Comparison of ENCODE assay signal across 8 mouse cellular contexts in the genomic region with DNA sequence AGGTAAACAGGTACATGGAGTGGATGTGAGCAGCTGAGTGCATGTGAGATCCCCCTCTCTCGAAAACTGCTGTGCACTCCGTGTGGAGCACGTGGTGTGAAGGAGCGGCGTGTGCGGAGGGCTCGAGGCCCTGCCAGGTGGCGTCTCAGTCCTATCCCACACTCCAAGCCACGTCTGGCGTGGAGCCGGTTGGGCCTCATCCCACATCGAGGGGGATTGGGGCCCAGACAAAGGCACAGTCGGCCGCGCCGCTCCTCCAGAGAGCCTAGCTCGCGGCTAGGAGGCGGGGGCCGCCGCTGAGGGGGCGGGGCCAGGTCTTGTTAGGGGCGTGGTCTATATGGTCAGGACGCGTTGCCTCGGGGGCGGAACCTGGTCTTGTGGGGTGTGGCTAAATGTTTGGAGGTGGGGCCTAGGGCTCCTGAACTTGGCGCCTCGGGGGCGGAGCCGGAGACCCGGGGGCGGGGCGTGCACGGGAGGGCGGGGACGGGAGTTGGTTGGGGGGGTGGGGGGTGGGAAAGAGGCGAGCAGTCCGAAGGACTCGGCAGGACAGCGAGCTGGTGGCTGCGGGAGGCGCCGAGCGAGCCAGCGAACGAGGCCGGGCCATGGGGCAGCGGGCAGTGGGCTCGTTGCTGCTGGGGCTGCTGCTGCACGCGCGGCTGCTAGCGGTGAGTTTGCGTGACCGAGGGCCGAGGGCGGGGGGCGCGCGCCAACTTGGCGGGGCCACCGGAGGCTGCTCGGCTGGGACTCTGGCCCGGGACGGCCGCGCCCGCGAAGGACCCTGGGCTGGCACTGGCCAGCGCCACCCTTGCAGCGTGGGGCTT. TPM values are rescaled to one million over a fixed set of nuclear protein-coding genes. Genes with fewer than 3 reads are reported as not detected.
A peak's percentile ranks its signal among the peaks of the same experiment; 100 is the strongest.
DNase-seq lines count a peak whose midpoint lies in the region; ATAC-seq and TF ChIP-seq lines count a peak whose summit lies in the region.

TSS of gene Hspg2 (plus strand) at position 510 of the 821 bp plus-strand sequence.

- intact Hi-C loops in heart, postnatal 10 days (cut with DNase I): loop anchor here (1.0 kb wide), 1 partner anchor 29 kb away; no protein-coding TSS in a partner anchor

- 2% methylated on average over 65 of the region's 72 CpGs for WGBS in forebrain, embryonic 14.5 days
- 2% methylated on average over 71 of the region's 72 CpGs for WGBS in liver, embryonic 15.5 days (ENCODE audit: insufficient replicate concordance)
- under 1% methylated on average over 69 of the region's 72 CpGs for WGBS in neural tube, embryonic 12.5 days
- under 1% methylated on average over 58 of the region's 72 CpGs for WGBS in stomach, postnatal 0 days

- H3K4me1 ChIP-seq in forebrain, embryonic 14.5 days (ENCODE audit: control insufficient read depth, insufficient read depth, low read length): peaks cover 13% of the 10 kb centered on the region
- peaks cover 31% of the 10 kb centered on the region for H3K4me1 ChIP-seq in liver, embryonic 15.5 days (replicated peaks)
- peaks cover 30% of the 10 kb centered on the region for H3K4me1 ChIP-seq in neural tube, embryonic 12.5 days
- peaks cover 15% of the 10 kb centered on the region for H3K4me1 ChIP-seq in stomach, postnatal 0 days (replicated peaks; ENCODE audit: control insufficient read depth, insufficient read depth)

- no peaks in the 10 kb centered on the region for H3K27me3 ChIP-seq in forebrain, embryonic 14.5 days (replicated peaks; ENCODE audit: control insufficient read depth, insufficient read depth, low read length)
- peaks cover 17% of the 10 kb centered on the region for H3K27me3 ChIP-seq in liver, embryonic 15.5 days
- H3K27me3 ChIP-seq in neural tube, embryonic 12.5 days (replicated peaks): no peaks in the 10 kb centered on the region
- no peaks in the 10 kb centered on the region for H3K27me3 ChIP-seq in stomach, postnatal 0 days (ENCODE audit: control insufficient read depth, insufficient read depth, low read length)

- no peaks in the 10 kb centered on the region for H3K9me3 ChIP-seq in forebrain, embryonic 14.5 days (replicated peaks; ENCODE audit: control insufficient read depth, low read length)
- no peaks in the 10 kb centered on the region for H3K9me3 ChIP-seq in liver, embryonic 15.5 days (replicated peaks)
- H3K9me3 ChIP-seq in neural tube, embryonic 12.5 days: no peaks in the 10 kb centered on the region
- no peaks in the 10 kb centered on the region for H3K9me3 ChIP-seq in stomach, postnatal 0 days (ENCODE audit: control insufficient read depth, low read length)

- H3K4me3 ChIP-seq in forebrain, embryonic 14.5 days (ENCODE audit: low read depth, low read length): peak within 1 kb of the TSS; percentile 50
- peak within 1 kb of the TSS; percentile 62 for H3K4me3 ChIP-seq in liver, embryonic 15.5 days (replicated peaks)
- H3K4me3 ChIP-seq in neural tube, embryonic 12.5 days: peak within 1 kb of the TSS; percentile 61
- H3K4me3 ChIP-seq in stomach, postnatal 0 days (ENCODE audit: low read depth, low read length): peak within 1 kb of the TSS; percentile 79

- H3K27ac ChIP-seq in forebrain, embryonic 14.5 days (ENCODE audit: low read depth, low read length): peak within 1 kb of the TSS; percentile 39; the same call in 1 of the 2 replicates
- no peak within 1 kb of the TSS for H3K27ac ChIP-seq in liver, embryonic 15.5 days (replicated peaks)
- H3K27ac ChIP-seq in neural tube, embryonic 12.5 days: no peak within 1 kb of the TSS
- H3K27ac ChIP-seq in stomach, postnatal 0 days (replicated peaks): peak within 1 kb of the TSS; percentile 89

- peak; percentile 37 for TF ChIP-seq CTCF in stomach, postnatal 0 days (IDR thresholded peaks at IDR 0.05; ENCODE audit: low read depth)

- peak; percentile 97 for DNase-seq in ES-CJ7 (ENCODE audit: low read depth, low spot score)
- peak; percentile 77 for DNase-seq in cerebellum, adult 11-12 months
- DNase-seq in forebrain, embryonic 14.5 days (ENCODE audit: low spot score): peak; percentile 95
- DNase-seq in heart, postnatal 10 days: peak; percentile 98 to 99
- peak; percentile 100 for DNase-seq in kidney, postnatal 4 days
- peak; percentile 99 for DNase-seq in stomach, postnatal 0 days (ENCODE audit: low spot score)

- peak within 1 kb of the TSS; percentile 67 for H3K9ac ChIP-seq in forebrain, embryonic 14.5 days (ENCODE audit: low read length)
- H3K9ac ChIP-seq in liver, embryonic 15.5 days: peak within 1 kb of the TSS; percentile 57; the same call in 1 of the 2 replicates
- peak within 1 kb of the TSS; percentile 69 for H3K9ac ChIP-seq in neural tube, embryonic 12.5 days
- peak within 1 kb of the TSS; percentile 86 for H3K9ac ChIP-seq in stomach, postnatal 0 days (ENCODE audit: low read length)

- TF ChIP-seq EP300 in stomach, postnatal 0 days (optimal IDR thresholded peaks at IDR 0.05): no peak

- H3K36me3 ChIP-seq in forebrain, embryonic 14.5 days (ENCODE audit: control insufficient read depth, insufficient read depth, low read length): no peaks in the 10 kb centered on the region
- no peaks in the 10 kb centered on the region for H3K36me3 ChIP-seq in liver, embryonic 15.5 days (replicated peaks)
- H3K36me3 ChIP-seq in neural tube, embryonic 12.5 days: no peaks in the 10 kb centered on the region
- H3K36me3 ChIP-seq in stomach, postnatal 0 days (ENCODE audit: control insufficient read depth, insufficient read depth, low read length): no peaks in the 10 kb centered on the region

- ATAC-seq in forebrain, embryonic 14.5 days: peak; percentile 90
- peak; percentile 74 for ATAC-seq in liver, embryonic 15.5 days (ENCODE audit: insufficient read depth)
- ATAC-seq in neural tube, embryonic 12.5 days (ENCODE audit: low FRiP score, low read depth): peak; percentile 88
- ATAC-seq in stomach, postnatal 0 days (ENCODE audit: low FRiP score, low TSS enrichment): peak; percentile 87

- peak within 1 kb of the TSS; percentile 94 for H3K4me2 ChIP-seq in forebrain, embryonic 14.5 days (ENCODE audit: low read length)
- peak within 1 kb of the TSS; percentile 84 for H3K4me2 ChIP-seq in liver, embryonic 15.5 days
- peak within 1 kb of the TSS; percentile 96 for H3K4me2 ChIP-seq in neural tube, embryonic 12.5 days (replicated peaks)
- peak within 1 kb of the TSS; percentile 84 for H3K4me2 ChIP-seq in stomach, postnatal 0 days (replicated peaks; ENCODE audit: low read depth)

RNA-seq across cellular contexts. Expression of gene Hspg2, which starts in this region (rescaled TPM):
- polyA plus RNA-seq in forebrain, embryonic 14.5 days (2014; fragmentation: Nextera tagmentation; extraction: Ambion mirVana): 4.0 and 4.7 TPM in 2 replicates
- total RNA-seq in heart, postnatal 10 days (2021): 100 to 1,000 TPM; 524 to 560 TPM
- polyA plus RNA-seq in liver, embryonic 15.5 days (2015; fragmentation: Nextera tagmentation; extraction: Ambion mirVana): 3.9 and 5.1 TPM in 2 replicates
- 11.3 and 12.4 TPM in 2 replicates for polyA plus RNA-seq in neural tube, embryonic 12.5 days (2016; fragmentation: Nextera tagmentation; extraction: Ambion mirVana)
- polyA plus RNA-seq in stomach, postnatal 0 days (2015; fragmentation: Nextera tagmentation; extraction: Ambion mirVana): 16.0 and 18.8 TPM in 2 replicates

Comparison
In these comparisons a context has a peak if more than half of its experiments do, and no peak if none do; other contexts are left out.
1. H3K27ac ChIP-seq: peak in forebrain, embryonic 14.5 days (single experiment) and stomach, postnatal 0 days (single experiment); none in liver, embryonic 15.5 days (single experiment) and neural tube, embryonic 12.5 days (single experiment).
2. Peak in every context shown above with its lines, with median percentiles within 50 percentile points of each other: DNase-seq, ATAC-seq, H3K4me2 ChIP-seq, H3K4me3 ChIP-seq and H3K9ac ChIP-seq.